Mouse (Mus musculus) forebrain, embryonic 12.5 days (tissue): ENCODE results near the gene C1qb. TPM values are rescaled to one million over a fixed set of nuclear protein-coding genes. Genes with fewer than 3 reads are reported as not detected.
A peak's percentile ranks its signal among the peaks of the same experiment; 100 is the strongest.

ENCODE experiments used
- ATAC-seq: fragments of 200-750 bp; cut with Nextera tagmentation; 2 replicates; pipeline ENCODE4 v1.8.0; 2017; ENCODE audit warnings: moderate TSS enrichment; ENCODE audit not compliant: low FRiP score
- H3K27ac ChIP-seq: fragments of 300-500 bp; sonication (generic); 2 replicates; pipeline ENCODE4 v1.5.1; 2016; ENCODE audit warnings: mild to moderate bottlenecking
- H3K27me3 ChIP-seq: fragments of 300-500 bp; sonication (generic); 2 replicates; pipeline ENCODE4 v1.6.1; 2016; ENCODE audit warnings: mild to moderate bottlenecking
- H3K36me3 ChIP-seq: fragments of 300-500 bp; sonication (generic); replicated peaks from 2 replicates; pipeline ENCODE4 v1.6.1; 2016; ENCODE audit warnings: mild to moderate bottlenecking
- H3K4me1 ChIP-seq: fragments of 300-500 bp; sonication (generic); 2 replicates; pipeline ENCODE4 v1.6.1; 2016
- H3K4me2 ChIP-seq: fragments of 300-500 bp; sonication (generic); 2 replicates; pipeline ENCODE4 v1.6.1; 2016; ENCODE audit warnings: mild to moderate bottlenecking, moderate library complexity
- H3K4me3 ChIP-seq: fragments of 300-500 bp; sonication (generic); replicated peaks from 2 replicates; pipeline ENCODE4 v1.5.1; 2016; ENCODE audit warnings: mild to moderate bottlenecking
- H3K9ac ChIP-seq: fragments of 300-500 bp; sonication (generic); 2 replicates; pipeline ENCODE4 v1.6.1; 2016; ENCODE audit warnings: mild to moderate bottlenecking
- H3K9me3 ChIP-seq: fragments of 300-500 bp; sonication (generic); 2 replicates; pipeline ENCODE4 v1.6.1; 2016
- WGBS: fragments of 180-500 bp; shearing (Covaris S2); methylation state at CpG from one replicate; pipeline ENCODE4 v1.1.7; 2016; 5-methylcytosine and 5-hydroxymethylcytosine counted together
- polyA plus RNA-seq: library from polyadenylated mRNA; unstranded; fragments of >200 nt; fragmentation: Nextera tagmentation; extraction: Ambion mirVana; gene quantifications from 2 replicates; pipeline ENCODE4 v1.2.1, GENCODE M21; 2016

Gene C1qb
- polyA plus RNA-seq, 1 experiment from 2014 or later, result 18.8 TPM

- Histone ChIP-seq H3K27ac (no peak overlapping the region), H3K4me2 (no peak overlapping the region), H3K27me3 (peaks cover 66% of the 10 kb centered on the region), H3K9me3 (no peaks in the 10 kb centered on the region), H3K9ac (no peak overlapping the region), H3K36me3 (no peaks in the 10 kb centered on the region), H3K4me3 (no peak overlapping the region), H3K4me1 (peaks cover 12% of the 10 kb centered on the region)
- WGBS, result 56% methylated on average over 7 of the region's 7 CpGs
- no peak for ATAC-seq
Measured at GRCm38 (mm10) chr4:136892371-136892770, 6.4 kb upstream of the C1qb start.

- no peak for ATAC-seq
- H3K27ac ChIP-seq, result no peak overlapping the region
- H3K27me3 ChIP-seq, result peaks cover 53% of the 10 kb centered on the region
- 86% methylated on average over 4 of the region's 4 CpGs for WGBS
- H3K36me3 ChIP-seq, result no peaks in the 10 kb centered on the region
- no peak overlapping the region for H3K4me2 ChIP-seq
- H3K4me1 ChIP-seq, result peaks cover 13% of the 10 kb centered on the region
- no peaks in the 10 kb centered on the region for H3K9me3 ChIP-seq
- H3K4me3 ChIP-seq, result no peak overlapping the region
- no peak overlapping the region for H3K9ac ChIP-seq
Measured at GRCm38 (mm10) chr4:136891115-136891514, 5.1 kb upstream of the C1qb start.

GRCm38 (mm10) chr4:136889981-136890380, 4.0 kb upstream of the C1qb start:
- no peak for ATAC-seq
- Histone ChIP-seq H3K4me3 (no peak overlapping the region), H3K9me3 (no peaks in the 10 kb centered on the region), H3K27ac (no peak overlapping the region), H3K9ac (no peak overlapping the region), H3K4me2 (no peak overlapping the region), H3K4me1 (peaks cover 8% of the 10 kb centered on the region; the same call in 1 of the 2 replicates), H3K36me3 (no peaks in the 10 kb centered on the region), H3K27me3 (peaks cover 42% of the 10 kb centered on the region)
- WGBS, result 87% methylated on average over 15 of the region's 15 CpGs

GRCm38 (mm10) chr4:136887714-136888113, 1.7 kb upstream of the C1qb start:
- 78% methylated on average over 5 of the region's 5 CpGs for WGBS
- H3K9me3 ChIP-seq, result no peaks in the 10 kb centered on the region
- H3K36me3 ChIP-seq, result no peaks in the 10 kb centered on the region
- H3K4me3 ChIP-seq, result no peak overlapping the region
- no peak overlapping the region for H3K27ac ChIP-seq
- no peak overlapping the region for H3K9ac ChIP-seq
- no peak overlapping the region for H3K4me2 ChIP-seq
- H3K27me3 ChIP-seq, result peaks cover 21% of the 10 kb centered on the region; the same call in 1 of the 2 replicates
- peaks cover 4% of the 10 kb centered on the region; the same call in 1 of the 2 replicates for H3K4me1 ChIP-seq
- no peak for ATAC-seq

- Histone ChIP-seq H3K4me2 (no peak overlapping the region), H3K9me3 (no peaks in the 10 kb centered on the region), H3K4me1 (no peaks in the 10 kb centered on the region), H3K27me3 (no peaks in the 10 kb centered on the region; the same call in 1 of the 2 replicates), H3K9ac (no peak overlapping the region), H3K27ac (no peak overlapping the region), H3K36me3 (no peaks in the 10 kb centered on the region), H3K4me3 (no peak overlapping the region)
- ATAC-seq, result no peak; the same call in 1 of the 2 replicates
- 29% methylated on average over 5 of the region's 5 CpGs for WGBS
Measured at GRCm38 (mm10) chr4:136878601-136879000, 7.4 kb downstream of the C1qb start.

- Histone ChIP-seq H3K36me3 (no peaks in the 10 kb centered on the region), H3K9ac (no peak overlapping the region), H3K27ac (no peak overlapping the region), H3K4me3 (no peak overlapping the region), H3K4me1 (no peaks in the 10 kb centered on the region), H3K4me2 (no peak overlapping the region), H3K9me3 (no peaks in the 10 kb centered on the region), H3K27me3 (no peaks in the 10 kb centered on the region; the same call in 1 of the 2 replicates)
- ATAC-seq, result no peak
- WGBS, result 55% methylated on average over 8 of the region's 8 CpGs
Measured at GRCm38 (mm10) chr4:136878171-136878570, 7.8 kb downstream of the C1qb start.

GRCm38 (mm10) chr4:136876971-136877370, 9.0 kb downstream of the C1qb start:
- no peak overlapping the region for H3K27ac ChIP-seq
- ATAC-seq, result 0 out of 2 replicates have a peak, but pooled peaks have one; percentile 68
- H3K36me3 ChIP-seq, result no peaks in the 10 kb centered on the region
- H3K9me3 ChIP-seq, result no peaks in the 10 kb centered on the region
- no peak overlapping the region for H3K4me3 ChIP-seq
- no peaks in the 10 kb centered on the region for H3K4me1 ChIP-seq
- no peak overlapping the region for H3K4me2 ChIP-seq
- 20% methylated on average over 7 of the region's 7 CpGs for WGBS
- H3K27me3 ChIP-seq, result no peaks in the 10 kb centered on the region
- H3K9ac ChIP-seq, result no peak overlapping the region

- WGBS, result 92% methylated on average over 14 of the region's 14 CpGs
- no peaks in the 10 kb centered on the region for H3K36me3 ChIP-seq
- no peak overlapping the region for H3K9ac ChIP-seq
- H3K27me3 ChIP-seq, result peaks cover 3% of the 10 kb centered on the region; the same call in 1 of the 2 replicates
- ATAC-seq, result no peak
- H3K4me1 ChIP-seq, result no peaks in the 10 kb centered on the region
- H3K4me3 ChIP-seq, result no peak overlapping the region
- no peak overlapping the region for H3K27ac ChIP-seq
- H3K4me2 ChIP-seq, result no peak overlapping the region
- H3K9me3 ChIP-seq, result no peaks in the 10 kb centered on the region
Measured at GRCm38 (mm10) chr4:136875012-136875411, 11.0 kb downstream of the C1qb start.

GRCm38 (mm10) chr4:136868371-136868770, 17.6 kb downstream of the C1qb start:
- H3K4me2 ChIP-seq, result no peak overlapping the region
- 0 out of 2 replicates have a peak overlapping the region, but pooled peaks have one; percentile 29 for H3K9ac ChIP-seq
- WGBS, result 86% methylated on average over 6 of the region's 6 CpGs
- H3K4me3 ChIP-seq, result no peak overlapping the region
- 0 out of 2 replicates have a peak overlapping the region, but pooled peaks have one; percentile 19 for H3K27ac ChIP-seq
- H3K36me3 ChIP-seq, result no peaks in the 10 kb centered on the region
- H3K4me1 ChIP-seq, result peaks cover 49% of the 10 kb centered on the region
- no peaks in the 10 kb centered on the region for H3K9me3 ChIP-seq
- peaks cover 8% of the 10 kb centered on the region; the same call in 1 of the 2 replicates for H3K27me3 ChIP-seq
- ATAC-seq, result no peak

- H3K4me3 ChIP-seq, result no peak overlapping the region
- H3K9ac ChIP-seq, result no peak overlapping the region
- 0 out of 2 replicates have a peak overlapping the region, but pooled peaks have one; percentile 19 for H3K27ac ChIP-seq
- H3K4me1 ChIP-seq, result peaks cover 54% of the 10 kb centered on the region
- no peaks in the 10 kb centered on the region for H3K36me3 ChIP-seq
- 0 out of 2 replicates have a peak overlapping the region, but pooled peaks have one; percentile 8 for H3K4me2 ChIP-seq
- H3K27me3 ChIP-seq, result peaks cover 8% of the 10 kb centered on the region; the same call in 1 of the 2 replicates
- no peaks in the 10 kb centered on the region for H3K9me3 ChIP-seq
- no peak for ATAC-seq
- WGBS, result 15% methylated on average over 12 of the region's 12 CpGs
Measured at GRCm38 (mm10) chr4:136867690-136868345, 18.2 kb downstream of the C1qb start.

GRCm38 (mm10) chr4:136865531-136865930, 20.5 kb downstream of the C1qb start:
- 55% methylated on average over 5 of the region's 5 CpGs for WGBS
- ATAC-seq, result peak; percentile 27; the same call in 1 of the 2 replicates
- peaks cover 76% of the 10 kb centered on the region for H3K4me1 ChIP-seq
- no peaks in the 10 kb centered on the region for H3K36me3 ChIP-seq
- no peak overlapping the region for H3K4me3 ChIP-seq
- no peaks in the 10 kb centered on the region for H3K9me3 ChIP-seq
- peak overlapping the region; percentile 89 for H3K27ac ChIP-seq
- peaks cover 8% of the 10 kb centered on the region; the same call in 1 of the 2 replicates for H3K27me3 ChIP-seq
- peak overlapping the region; percentile 38; the same call in 1 of the 2 replicates for H3K4me2 ChIP-seq
- H3K9ac ChIP-seq, result no peak overlapping the region

GRCm38 (mm10) chr4:136864751-136865470, 21.1 kb downstream of the C1qb start:
- Histone ChIP-seq H3K4me3 (no peak overlapping the region), H3K27me3 (peaks cover 4% of the 10 kb centered on the region; the same call in 1 of the 2 replicates), H3K9ac (no peak overlapping the region), H3K4me1 (peaks cover 76% of the 10 kb centered on the region), H3K36me3 (no peaks in the 10 kb centered on the region), H3K4me2 (peak overlapping the region; percentile 38), H3K9me3 (no peaks in the 10 kb centered on the region), H3K27ac (peak overlapping the region; percentile 89)
- ATAC-seq, result peak; percentile 80
- 3% methylated on average over 15 of the region's 15 CpGs for WGBS
